Mouse (Mus musculus): ENCODE measurements around the gene Atf7. TPM values are rescaled to one million over a fixed set of nuclear protein-coding genes. Genes with fewer than 3 reads are reported as not detected.

Atf7 gene
- total and polyA plus RNA-seq, 3 experiments = 6.7 to 31.9 (median 8.6) TPM

DNA sequence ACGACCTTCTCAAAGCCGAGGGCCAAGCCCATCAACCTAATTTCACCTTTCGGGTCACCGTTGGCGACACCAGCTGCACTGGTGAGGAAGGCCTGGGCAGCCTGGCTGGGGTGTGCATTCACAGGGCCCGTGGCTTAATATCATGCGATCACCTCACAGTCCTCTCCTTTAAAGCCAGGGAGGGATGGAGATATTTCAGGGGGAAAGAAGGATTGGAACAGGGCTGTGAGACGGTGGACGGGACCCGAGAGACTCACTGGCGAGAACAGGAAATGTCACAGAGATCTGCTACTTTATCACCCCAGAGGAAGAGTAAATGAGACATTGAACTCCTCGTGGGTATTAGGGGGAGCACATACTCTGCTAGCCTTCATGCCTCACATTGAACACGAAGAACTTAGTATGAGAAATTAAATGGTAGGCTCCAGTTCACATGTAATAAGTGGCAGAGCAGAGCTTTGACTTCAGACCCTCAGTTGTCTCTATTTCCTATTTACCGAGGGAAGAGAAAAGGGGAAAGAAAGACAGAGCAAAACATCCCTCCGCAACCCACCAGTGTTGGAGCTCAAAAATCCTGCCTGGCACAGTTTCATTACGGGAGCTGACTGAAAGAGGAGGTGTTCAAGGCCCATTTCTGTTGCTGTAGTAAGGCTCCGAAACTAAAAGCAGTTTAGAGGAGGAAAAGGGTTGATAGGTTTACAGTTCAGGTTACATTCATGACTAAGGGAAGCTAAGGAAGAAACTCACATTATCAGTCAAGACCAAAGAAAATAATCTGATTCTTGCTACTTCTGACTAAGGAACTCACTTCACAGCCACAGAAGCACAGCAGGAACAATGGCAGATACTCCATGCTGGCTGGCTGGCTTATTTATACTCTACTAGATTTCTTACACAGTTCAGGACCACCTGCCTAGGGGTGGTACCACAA, 105.8 kb downstream of the Atf7 start:
- no peaks in the 10 kb centered on the region for H3K9me3 ChIP-seq (replicated peaks; ENCODE audit: low read length)
- dilution Hi-C loops (cut with MboI; ENCODE audit: extremely low pct_ligation_motif_present, extremely low pct_unique_long_range_greater_than_20kb, low sequenced_read_pairs) = no loop called here
- peak overlapping the region; percentile 87 for H3K4me2 ChIP-seq (ENCODE audit: insufficient read depth, low read depth, poor library complexity, severe bottlenecking)
- in situ Hi-C loops (cut with MboI; ENCODE audit: low pct_ligation_motif_present, low pct_unique_long_range_greater_than_20kb, low sequenced_read_pairs) = loop anchor here (5.0 kb wide), 1 partner anchor 52 kb away; no protein-coding TSS in a partner anchor
- peaks cover 6% of the 10 kb centered on the region for H3K79me2 ChIP-seq (replicated peaks; ENCODE audit: control insufficient read depth, extremely low read depth, insufficient read depth, poor library complexity, severe bottlenecking)
- TF ChIP-seq CTCF (conservative IDR thresholded peaks at IDR 0.05 in 1 of 2, IDR thresholded peaks at IDR 0.05 in 1 of 2; ENCODE audit: low read depth in 2 of 2, low read length in 2 of 2) = no peak
- no peak for TF ChIP-seq RCOR1 (conservative IDR thresholded peaks at IDR 0.05; ENCODE audit: low read depth, low read length)
- H3K9ac ChIP-seq (ENCODE audit: insufficient read depth, low read depth) = peak overlapping the region; percentile 96
- peaks cover 3 to 34% of the 10 kb centered on the region in 2 experiments; a peak in 3 of 4 replicates for H3K4me1 ChIP-seq (ENCODE audit: control insufficient read depth in 1 of 2, insufficient read depth in 2 of 2)
- H3K27me3 ChIP-seq (replicated peaks) = peaks cover 3% of the 10 kb centered on the region
- DNase-seq (ENCODE audit: extremely low read depth) = no peak
- H3K36me3 ChIP-seq (replicated peaks in 1 of 2; ENCODE audit: control insufficient read depth in 1 of 2, insufficient read depth in 1 of 2, low read length in 1 of 2) = peaks cover 34 to 39% of the 10 kb centered on the region in 2 experiments
- H3K4me3 ChIP-seq (replicated peaks in 1 of 3; ENCODE audit: low read depth in 2 of 3, low read length in 2 of 3, poor library complexity in 1 of 3) = peak overlapping the region; percentile 61 to 98 (median 90)
- H3K27ac ChIP-seq (ENCODE audit: insufficient read depth, low read depth) = 0 out of 2 replicates have a peak overlapping the region, but pooled peaks have one; percentile 94

DNA sequence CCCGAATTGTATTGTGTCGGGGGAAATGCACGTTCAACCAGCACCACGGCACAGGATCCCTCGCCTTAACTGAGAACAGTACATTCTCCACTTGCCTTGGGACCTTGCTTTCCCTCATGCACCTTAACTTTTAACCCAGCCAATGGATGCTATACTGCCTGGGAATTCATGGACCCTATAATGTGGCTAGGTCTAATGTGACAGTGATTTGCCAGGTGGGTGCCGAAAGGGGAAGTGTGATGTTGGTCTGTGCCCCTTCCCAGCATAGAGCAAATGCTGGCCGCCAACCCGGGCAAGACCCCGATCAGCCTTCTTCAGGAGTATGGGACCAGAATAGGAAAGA, 106.4 kb downstream of the Atf7 start:
- H3K9ac ChIP-seq (ENCODE audit: insufficient read depth, low read depth) = peak overlapping the region; percentile 96
- H3K4me1 ChIP-seq (ENCODE audit: control insufficient read depth in 1 of 2, insufficient read depth in 2 of 2) = peaks cover 3 to 28% of the 10 kb centered on the region in 2 experiments; a peak in 3 of 4 replicates
- H3K27ac ChIP-seq (ENCODE audit: insufficient read depth, low read depth) = peak overlapping the region; percentile 94
- H3K9me3 ChIP-seq (replicated peaks; ENCODE audit: low read length) = no peaks in the 10 kb centered on the region
- TF ChIP-seq CTCF (conservative IDR thresholded peaks at IDR 0.05 in 1 of 2, IDR thresholded peaks at IDR 0.05 in 1 of 2; ENCODE audit: low read depth in 2 of 2, low read length in 2 of 2) = no peak
- no peak for TF ChIP-seq IRF4 (IDR thresholded peaks at IDR 0.05; ENCODE audit: low read depth, low read length)
- TF ChIP-seq RAD21 (IDR thresholded peaks at IDR 0.05; ENCODE audit: low read depth, low read length) = no peak
- no peak for TF ChIP-seq POLR2A (IDR thresholded peaks at IDR 0.05; ENCODE audit: low read depth, low read length)
- TF ChIP-seq USF1 (IDR thresholded peaks at IDR 0.05; ENCODE audit: low read depth, low read length) = no peak
- no peak for TF ChIP-seq MAFK (IDR thresholded peaks at IDR 0.05; ENCODE audit: insufficient replicate concordance, low read length)
- TF ChIP-seq MAX (IDR thresholded peaks at IDR 0.05; ENCODE audit: low read length) = no peak
- peaks cover 3% of the 10 kb centered on the region for H3K27me3 ChIP-seq (replicated peaks)
- DNase-seq (ENCODE audit: extremely low read depth) = no peak
- peaks cover 27 to 33% of the 10 kb centered on the region in 2 experiments for H3K36me3 ChIP-seq (replicated peaks in 1 of 2; ENCODE audit: control insufficient read depth in 1 of 2, insufficient read depth in 1 of 2, low read length in 1 of 2)
- in situ Hi-C loops (cut with MboI; ENCODE audit: low pct_ligation_motif_present, low pct_unique_long_range_greater_than_20kb, low sequenced_read_pairs) (loop anchor here (5.0 kb wide), 1 partner anchor 52 kb away; no protein-coding TSS in a partner anchor), dilution Hi-C loops (cut with MboI; ENCODE audit: extremely low pct_ligation_motif_present, extremely low pct_unique_long_range_greater_than_20kb, low sequenced_read_pairs) (no loop called here)
- peak overlapping the region; percentile 61 to 98 (median 90) for H3K4me3 ChIP-seq (replicated peaks in 1 of 3; ENCODE audit: low read depth in 2 of 3, low read length in 2 of 3, poor library complexity in 1 of 3)
- peaks cover 6% of the 10 kb centered on the region for H3K79me2 ChIP-seq (replicated peaks; ENCODE audit: control insufficient read depth, extremely low read depth, insufficient read depth, poor library complexity, severe bottlenecking)
- H3K4me2 ChIP-seq (ENCODE audit: insufficient read depth, low read depth, poor library complexity, severe bottlenecking) = peak overlapping the region; percentile 87

DNA sequence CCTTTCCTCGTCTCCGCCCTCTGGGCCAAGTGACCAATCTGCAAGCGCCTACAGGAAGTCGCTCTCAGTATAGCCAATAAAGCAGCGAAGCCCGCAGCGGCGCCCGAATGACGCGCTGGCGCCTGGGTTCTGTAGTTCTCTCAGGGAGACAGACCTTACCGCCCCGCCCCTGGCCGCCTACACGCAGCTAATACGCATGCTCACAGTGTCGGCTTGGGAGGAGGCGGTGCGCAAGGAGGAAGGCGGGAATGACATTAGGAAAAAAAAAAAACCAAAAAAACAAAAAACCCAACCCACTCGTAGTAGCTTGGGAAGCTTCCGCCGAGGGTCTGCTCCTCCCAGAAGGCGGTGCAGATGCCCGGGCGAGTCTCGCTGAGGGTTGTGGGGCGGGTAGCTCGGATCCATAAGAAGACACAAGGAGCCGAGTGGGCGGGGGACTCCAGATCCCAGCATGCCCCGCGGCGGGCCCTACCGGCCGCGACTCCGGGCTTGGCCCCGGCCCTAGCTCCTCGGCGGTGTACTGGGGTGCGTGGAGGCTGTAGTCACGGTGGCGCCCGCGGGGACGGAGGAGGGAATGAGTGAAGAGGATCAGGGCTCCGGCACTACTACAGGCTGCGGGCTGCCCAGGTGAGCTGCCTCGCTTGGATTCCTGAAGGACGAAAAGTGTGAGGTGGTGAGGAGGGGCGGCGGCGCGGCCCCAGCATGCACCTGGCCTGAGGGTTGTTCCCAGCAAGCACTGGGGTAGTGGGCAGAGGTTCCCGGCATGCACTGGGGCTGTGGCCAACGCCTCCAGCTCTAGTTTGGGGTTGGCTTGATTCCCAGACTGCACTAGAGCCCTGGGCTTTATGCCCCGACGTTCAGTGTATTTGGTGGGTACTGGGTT, 107.0 kb downstream of the Atf7 start, which contains the start of gene Tarbp2:
Tarbp2 (plus strand) TSS at position 217 of the 883 bp plus-strand sequence.
- peak; percentile 100 for DNase-seq (ENCODE audit: extremely low read depth)
- Histone ChIP-seq H3K9ac (ENCODE audit: insufficient read depth, low read depth) (peak within 1 kb of the TSS; percentile 96), H3K4me1 (ENCODE audit: control insufficient read depth in 1 of 2, insufficient read depth in 2 of 2) (peaks cover 3 to 34% of the 10 kb centered on the region in 2 experiments; a peak in 3 of 4 replicates), H3K36me3 (replicated peaks in 1 of 2; ENCODE audit: control insufficient read depth in 1 of 2, insufficient read depth in 1 of 2, low read length in 1 of 2) (peaks cover 23 to 28% of the 10 kb centered on the region in 2 experiments), H3K4me3 (replicated peaks in 1 of 3; ENCODE audit: low read depth in 2 of 3, low read length in 2 of 3, poor library complexity in 1 of 3) (peak within 1 kb of the TSS; percentile 61 to 98 (median 90)), H3K79me2 (replicated peaks; ENCODE audit: control insufficient read depth, extremely low read depth, insufficient read depth, poor library complexity, severe bottlenecking) (peaks cover 6% of the 10 kb centered on the region), H3K27ac (ENCODE audit: insufficient read depth, low read depth) (peak within 1 kb of the TSS; percentile 94), H3K9me3 (replicated peaks; ENCODE audit: low read length) (no peaks in the 10 kb centered on the region), H3K4me2 (ENCODE audit: insufficient read depth, low read depth, poor library complexity, severe bottlenecking) (peak within 1 kb of the TSS; percentile 87), H3K27me3 (replicated peaks) (peaks cover 3% of the 10 kb centered on the region)
- dilution Hi-C loops (cut with MboI; ENCODE audit: extremely low pct_ligation_motif_present, extremely low pct_unique_long_range_greater_than_20kb, low sequenced_read_pairs) (no loop called here), in situ Hi-C loops (cut with MboI; ENCODE audit: low pct_ligation_motif_present, low pct_unique_long_range_greater_than_20kb, low sequenced_read_pairs) (loop anchor here (5.0 kb wide), 1 partner anchor 51 kb away; no protein-coding TSS in a partner anchor)
- peak; percentile 62; the same call in 1 of the 2 replicates for TF ChIP-seq MAX (IDR thresholded peaks at IDR 0.05; ENCODE audit: low read length)
- peak; percentile 91 for TF ChIP-seq HCFC1 (IDR thresholded peaks at IDR 0.05; ENCODE audit: low read depth, low read length)
- peak; percentile 80; the same call in 1 of the 2 replicates for TF ChIP-seq CHD2 (IDR thresholded peaks at IDR 0.05; ENCODE audit: low read length)
- TF ChIP-seq KAT2A (IDR thresholded peaks at IDR 0.05; ENCODE audit: insufficient replicate concordance, low read length) = peak; percentile 78; the same call in 1 of the 2 replicates
- peak; percentile 91; the same call in 1 of the 2 replicates for TF ChIP-seq E2F4 (IDR thresholded peaks at IDR 0.05; ENCODE audit: insufficient replicate concordance, low read depth, low read length)
- TF ChIP-seq CHD1 (IDR thresholded peaks at IDR 0.05; ENCODE audit: low read depth, low read length) = no peak
- peak; percentile 65; the same call in 1 of the 2 replicates for TF ChIP-seq TBP (conservative IDR thresholded peaks at IDR 0.05; ENCODE audit: low read depth, low read length)
- TF ChIP-seq MEF2A (IDR thresholded peaks at IDR 0.05; ENCODE audit: borderline replicate concordance, low read depth, low read length) = peak; percentile 44; the same call in 1 of the 2 replicates
- TF ChIP-seq ZNF384 (IDR thresholded peaks at IDR 0.05; ENCODE audit: low read depth, low read length) = peak; percentile 97
- TF ChIP-seq NELFE (IDR thresholded peaks at IDR 0.05; ENCODE audit: low read depth, low read length) = peak; percentile 94
- TF ChIP-seq JUN (IDR thresholded peaks at IDR 0.05; ENCODE audit: insufficient read depth, low read depth, low read length) = no peak
- peak; percentile 91 for TF ChIP-seq ELF1 (IDR thresholded peaks at IDR 0.05; ENCODE audit: low read depth, low read length)
- TF ChIP-seq IRF4 (IDR thresholded peaks at IDR 0.05; ENCODE audit: low read depth, low read length) = peak; percentile 35
- TF ChIP-seq POLR2A (IDR thresholded peaks at IDR 0.05; ENCODE audit: low read depth, low read length) = peak; percentile 90
- TF ChIP-seq MAFK (IDR thresholded peaks at IDR 0.05; ENCODE audit: insufficient replicate concordance, low read length) = no peak

Data from CH12.LX (cell line).